Mouse (Mus musculus): ENCODE measurements around the gene Timm8a2.

GRCm38 (mm10) chr14:122023054-122023453 lies 11.4 kb upstream of the Timm8a2 start:
- TF ChIP-seq TCF12 (IDR thresholded peaks at IDR 0.05; ENCODE audit: low read depth, low read length) (no peak), MEF2A (IDR thresholded peaks at IDR 0.05; ENCODE audit: borderline replicate concordance, low read depth, low read length) (no peak), CTCF (conservative IDR thresholded peaks at IDR 0.05 in 1 of 2, IDR thresholded peaks at IDR 0.05 in 1 of 2; ENCODE audit: low read depth in 2 of 2, low read length in 2 of 2) (no peak), POLR2A (IDR thresholded peaks at IDR 0.05; ENCODE audit: low read depth, low read length) (no peak), MAFK (IDR thresholded peaks at IDR 0.05; ENCODE audit: insufficient replicate concordance, low read length) (no peak), NRF1 (IDR thresholded peaks at IDR 0.05; ENCODE audit: low read depth, low read length) (no peak), MAZ (IDR thresholded peaks at IDR 0.05; ENCODE audit: low read depth, low read length) (no peak)
